ENCODE assay signal across 8 mouse cellular contexts in genomic region chr5:143622623-143623150, GRCm38 (mm10). TPM values are rescaled to one million over a fixed set of nuclear protein-coding genes. Genes with fewer than 3 reads are reported as not detected.
DNase-seq lines count a peak whose midpoint lies in the region; ATAC-seq lines count a peak whose summit lies in the region.

No protein-coding gene starts in this region.

- no peaks in the 10 kb centered on the region for H3K36me3 ChIP-seq in lung, embryonic 15.5 days
- no peaks in the 10 kb centered on the region for H3K36me3 ChIP-seq in embryonic facial prominence, embryonic 10.5 days (replicated peaks)
- H3K36me3 ChIP-seq in hindbrain, embryonic 11.5 days (ENCODE audit: control insufficient read depth, insufficient read depth, low read length) = no peaks in the 10 kb centered on the region
- no peaks in the 10 kb centered on the region for H3K36me3 ChIP-seq in midbrain, embryonic 11.5 days (ENCODE audit: control insufficient read depth, insufficient read depth, low read length)

- H3K9me3 ChIP-seq in lung, embryonic 15.5 days = no peaks in the 10 kb centered on the region
- no peaks in the 10 kb centered on the region for H3K9me3 ChIP-seq in embryonic facial prominence, embryonic 10.5 days
- no peaks in the 10 kb centered on the region for H3K9me3 ChIP-seq in hindbrain, embryonic 11.5 days (ENCODE audit: control insufficient read depth, low read length)
- no peaks in the 10 kb centered on the region for H3K9me3 ChIP-seq in midbrain, embryonic 11.5 days (ENCODE audit: control insufficient read depth, low read length)

- under 1% methylated on average over 48 of the region's 48 CpGs for WGBS in lung, embryonic 15.5 days
- under 1% methylated on average over 48 of the region's 48 CpGs for WGBS in embryonic facial prominence, embryonic 10.5 days
- 2% methylated on average over 35 of the region's 48 CpGs for WGBS in hindbrain, embryonic 11.5 days
- 1% methylated on average over 44 of the region's 48 CpGs for WGBS in midbrain, embryonic 11.5 days

- peak; percentile 78 for ATAC-seq in lung, embryonic 15.5 days (ENCODE audit: borderline replicate concordance, extremely low read depth, low FRiP score, low TSS enrichment)
- ATAC-seq in hindbrain, embryonic 11.5 days (ENCODE audit: low FRiP score) = peak; percentile 83
- peak; percentile 89 for ATAC-seq in midbrain, embryonic 11.5 days (ENCODE audit: low FRiP score)
- no peak for ATAC-seq in activated CD4-positive, CD25-positive, alpha-beta regulatory T cell, adult 4 months

- H3K4me2 ChIP-seq in lung, embryonic 15.5 days = peak overlapping the region; percentile 69
- H3K4me2 ChIP-seq in hindbrain, embryonic 11.5 days (replicated peaks; ENCODE audit: low read depth, low read length) = peak overlapping the region; percentile 83
- peak overlapping the region; percentile 65 for H3K4me2 ChIP-seq in midbrain, embryonic 11.5 days

- peak overlapping the region; percentile 90 for H3K9ac ChIP-seq in lung, embryonic 15.5 days
- peak overlapping the region; percentile 84 for H3K9ac ChIP-seq in hindbrain, embryonic 11.5 days (ENCODE audit: low read depth, low read length)
- peak overlapping the region; percentile 79 for H3K9ac ChIP-seq in midbrain, embryonic 11.5 days (ENCODE audit: low read length)

- peak overlapping the region; percentile 87 for H3K4me3 ChIP-seq in lung, embryonic 15.5 days
- peak overlapping the region; percentile 92 for H3K4me3 ChIP-seq in embryonic facial prominence, embryonic 10.5 days
- peak overlapping the region; percentile 82 for H3K4me3 ChIP-seq in hindbrain, embryonic 11.5 days (ENCODE audit: low read depth, low read length)
- H3K4me3 ChIP-seq in midbrain, embryonic 11.5 days (ENCODE audit: low read depth, low read length) = peak overlapping the region; percentile 82

- no peaks in the 10 kb centered on the region for H3K27me3 ChIP-seq in lung, embryonic 15.5 days
- H3K27me3 ChIP-seq in embryonic facial prominence, embryonic 10.5 days (replicated peaks; ENCODE audit: low read depth, poor library complexity, severe bottlenecking) = no peaks in the 10 kb centered on the region; the same call in 1 of the 2 replicates
- no peaks in the 10 kb centered on the region for H3K27me3 ChIP-seq in hindbrain, embryonic 11.5 days (ENCODE audit: control insufficient read depth, insufficient read depth, low read length)
- H3K27me3 ChIP-seq in midbrain, embryonic 11.5 days (ENCODE audit: control insufficient read depth, insufficient read depth, low read length) = no peaks in the 10 kb centered on the region; the same call in 1 of the 2 replicates

- DNase-seq in lung, postnatal 36 days = no peak
- no peak for DNase-seq in embryonic facial prominence, embryonic 10.5 days (ENCODE audit: low spot score)
- DNase-seq in hindbrain, embryonic 11.5 days (ENCODE audit: low spot score) = no peak
- DNase-seq in midbrain, embryonic 11.5 days (ENCODE audit: low spot score, missing footprints) = peak; percentile 94
- no peak for DNase-seq in left cerebral cortex, adult 18-20 months (ENCODE audit: low spot score in 2 of 2)
- DNase-seq in MN1 (ENCODE audit: low spot score) = no peak

- peaks cover 59% of the 10 kb centered on the region for H3K4me1 ChIP-seq in lung, embryonic 15.5 days
- H3K4me1 ChIP-seq in embryonic facial prominence, embryonic 10.5 days = peaks cover 72% of the 10 kb centered on the region
- H3K4me1 ChIP-seq in hindbrain, embryonic 11.5 days (replicated peaks; ENCODE audit: control insufficient read depth, insufficient read depth, low read length) = peaks cover 2% of the 10 kb centered on the region; the same call in 1 of the 2 replicates
- peaks cover 5% of the 10 kb centered on the region for H3K4me1 ChIP-seq in midbrain, embryonic 11.5 days (ENCODE audit: control insufficient read depth, insufficient read depth, low read length)

- H3K27ac ChIP-seq in lung, embryonic 15.5 days = peak overlapping the region; percentile 78
- peak overlapping the region; percentile 95 for H3K27ac ChIP-seq in embryonic facial prominence, embryonic 10.5 days (replicated peaks)
- peak overlapping the region; percentile 63 for H3K27ac ChIP-seq in hindbrain, embryonic 11.5 days (ENCODE audit: low read depth, low read length)
- H3K27ac ChIP-seq in midbrain, embryonic 11.5 days (ENCODE audit: low read depth, low read length) = peak overlapping the region; percentile 61

RNA-seq across cellular contexts. Expression of gene Cyth3, which starts 0.4 kb away (rescaled TPM):
- 49.8 and 57.2 TPM in 2 replicates for polyA plus RNA-seq in lung, embryonic 15.5 days (2015; fragmentation: Nextera tagmentation; extraction: Ambion mirVana)
- 40.4 and 48.1 TPM in 2 replicates for polyA plus RNA-seq in embryonic facial prominence, embryonic 10.5 days (2016; fragmentation: Nextera tagmentation; extraction: Ambion mirVana)
- 30.3 and 33.4 TPM in 2 replicates for polyA plus RNA-seq in hindbrain, embryonic 11.5 days (2014; fragmentation: Nextera tagmentation; extraction: Ambion mirVana)
- polyA plus RNA-seq in midbrain, embryonic 11.5 days (2014; fragmentation: Nextera tagmentation; extraction: Ambion mirVana) = 27.6 and 28.9 TPM in 2 replicates
- 10 to 100 TPM; 30.3 to 32.8 TPM for polyA plus RNA-seq in activated CD4-positive, CD25-positive, alpha-beta regulatory T cell, adult 4 months (2017; shearing (Covaris generic))
- 10 to 100 TPM; 31.2 to 34.7 TPM for total RNA-seq in left cerebral cortex, adult 18-20 months (2021)
